Mouse (Mus musculus) G1E (cell line): ENCODE measurements around the gene Wnt11. TPM values are rescaled to one million over a fixed set of nuclear protein-coding genes. Genes with fewer than 3 reads are reported as not detected.

Experiments used
- ATAC-seq: 2 replicates; pipeline ENCODE4 v1.8.0; 2016; ENCODE audit warnings: mild to moderate bottlenecking; ENCODE audit not compliant: insufficient number of reproducible peaks, poor library complexity, low FRiP score, severe bottlenecking; ENCODE audit errors: extremely low read depth
- DNase-seq: peaks from one replicate; pipeline ENCODE4 v3.0.0; 2012; ENCODE audit warnings: low spot score
- H3K27me3 ChIP-seq: 2 replicates; pipeline ENCODE4 v1.6.1; 2012; ENCODE audit warnings: mild to moderate bottlenecking, low read length, inconsistent platforms; ENCODE audit not compliant: insufficient read depth
- H3K36me3 ChIP-seq: replicated peaks from 2 replicates; pipeline ENCODE3; 2012; ENCODE audit warnings: mild to moderate bottlenecking, inconsistent platforms
- H3K4me1 ChIP-seq: 2 replicates; pipeline ENCODE4 v1.6.1; 2012; ENCODE audit warnings: low read depth, low read length, inconsistent platforms, mixed read lengths; ENCODE audit not compliant: insufficient read depth
- H3K4me3 ChIP-seq: 2 replicates; pipeline ENCODE4 v1.5.1; 2012; ENCODE audit warnings: low read depth, mild to moderate bottlenecking, inconsistent platforms, low read length, moderate library complexity, mixed read lengths
- H3K9me3 ChIP-seq: replicated peaks from 2 replicates; pipeline ENCODE4 v1.6.1; 2012; ENCODE audit warnings: inconsistent platforms
- CTCF ChIP-seq: IDR thresholded peaks from 2 replicates; pipeline ENCODE4 v1.5.1; 2012; ENCODE audit warnings: low read depth, low read length, inconsistent platforms, mixed read lengths
- GATA1 ChIP-seq: IDR thresholded peaks from 2 replicates; pipeline ENCODE4 v1.6.1; 2012; ENCODE audit warnings: borderline replicate concordance, low read length, inconsistent platforms, mixed read lengths
- GATA2 ChIP-seq: IDR thresholded peaks from 2 replicates; pipeline ENCODE4 v1.6.1; 2012; ENCODE audit warnings: low read depth, low read length, inconsistent platforms, borderline replicate concordance
- POLR2AphosphoS5 ChIP-seq: IDR thresholded peaks from 2 replicates; pipeline ENCODE4 v1.6.1; 2012; ENCODE audit warnings: low read depth, low read length, inconsistent platforms; ENCODE audit not compliant: insufficient replicate concordance
- TAL1 ChIP-seq: conservative IDR thresholded peaks from 2 replicates; pipeline ENCODE4 v1.6.1; 2012; ENCODE audit warnings: low read depth, low read length, inconsistent platforms, mixed read lengths
- polyA plus RNA-seq: library from polyadenylated mRNA; stranded (reverse); fragments of >175 nt; gene quantifications from 2 replicates; pipeline ENCODE4 v1.2.3, GENCODE M21; 2012
- total RNA-seq, 2 experiments: library from RNA; stranded (forward) in 1 of 2; stranded (reverse) in 1 of 2; fragments of 200-1000 nt in 1 of 2; fragments of >200 nt in 1 of 2; fragmentation: Nextera tagmentation in 1 of 2; gene quantifications; 2 replicates each; pipeline ENCODE4 v1.2.3; 2014 to 2017

The Wnt11 gene
- total and polyA plus RNA-seq, 3 experiments = not detected

GRCm38 (mm10) chr7:98794444-98794843 is 40.5 kb upstream of the Wnt11 start:
- ATAC-seq (no peak), DNase-seq (no peak)
- Histone ChIP-seq H3K9me3 (no peaks in the 10 kb centered on the region), H3K4me1 (no peaks in the 10 kb centered on the region), H3K27me3 (peaks cover 21% of the 10 kb centered on the region; the same call in 1 of the 2 replicates), H3K4me3 (no peak overlapping the region), H3K36me3 (no peaks in the 10 kb centered on the region)
- TF ChIP-seq POLR2AphosphoS5 = no peak

- no peaks in the 10 kb centered on the region for H3K9me3 ChIP-seq
- no peak for DNase-seq
- ATAC-seq = no peak
Measured at GRCm38 (mm10) chr7:98795637-98796036, 39.3 kb upstream of the Wnt11 start.

GRCm38 (mm10) chr7:98797347-98798133 is 37.4 kb upstream of the Wnt11 start:
- Histone ChIP-seq H3K4me3 (no peak overlapping the region), H3K27me3 (peaks cover 15% of the 10 kb centered on the region; the same call in 1 of the 2 replicates), H3K4me1 (no peaks in the 10 kb centered on the region), H3K36me3 (no peaks in the 10 kb centered on the region), H3K9me3 (no peaks in the 10 kb centered on the region)
- DNase-seq (no peak), ATAC-seq (no peak)
- TF ChIP-seq POLR2AphosphoS5 = no peak
- no peak for TF ChIP-seq CTCF
- no peak for TF ChIP-seq GATA2
- TF ChIP-seq TAL1 = no peak
- TF ChIP-seq GATA1 = no peak

More at GRCm38 (mm10) chr7:98795637-98796036, 39.3 kb upstream of the Wnt11 start:
- no peak overlapping the region for H3K4me3 ChIP-seq
- H3K4me1 ChIP-seq = no peaks in the 10 kb centered on the region
- TF ChIP-seq GATA2 = no peak
- TF ChIP-seq CTCF = no peak
- TF ChIP-seq POLR2AphosphoS5 = no peak
- no peak for TF ChIP-seq GATA1
- no peaks in the 10 kb centered on the region for H3K36me3 ChIP-seq
- peaks cover 18% of the 10 kb centered on the region; the same call in 1 of the 2 replicates for H3K27me3 ChIP-seq

DNA sequence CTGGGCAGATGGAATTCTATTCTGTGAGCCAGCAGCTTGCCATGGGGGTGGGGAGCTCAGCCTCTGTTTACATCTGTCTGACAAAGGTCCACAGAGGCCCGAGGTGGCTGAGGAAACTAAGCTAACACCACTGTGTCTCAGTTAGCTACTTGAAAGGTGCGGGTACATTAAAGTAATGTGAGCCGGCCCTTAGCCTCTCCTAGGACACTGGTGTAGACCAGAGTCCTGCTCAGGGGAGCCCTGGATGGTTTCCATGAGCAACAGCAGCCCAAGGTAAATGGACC is 36.8 kb upstream of the Wnt11 start:
- TF ChIP-seq GATA1 = no peak
- no peak for TF ChIP-seq GATA2
- Histone ChIP-seq H3K9me3 (no peaks in the 10 kb centered on the region), H3K27me3 (peaks cover 15% of the 10 kb centered on the region; the same call in 1 of the 2 replicates), H3K4me3 (no peak overlapping the region), H3K4me1 (no peaks in the 10 kb centered on the region), H3K36me3 (no peaks in the 10 kb centered on the region)
- DNase-seq = no peak
- ATAC-seq = no peak

- Histone ChIP-seq H3K4me1 (no peaks in the 10 kb centered on the region), H3K9me3 (no peaks in the 10 kb centered on the region), H3K27me3 (peaks cover 16% of the 10 kb centered on the region), H3K4me3 (no peak overlapping the region), H3K36me3 (no peaks in the 10 kb centered on the region)
- no peak for ATAC-seq
- TF ChIP-seq GATA2 (no peak), GATA1 (no peak), POLR2AphosphoS5 (no peak), TAL1 (no peak), CTCF (no peak)
- DNase-seq = no peak
Measured at GRCm38 (mm10) chr7:98800435-98800834, 34.5 kb upstream of the Wnt11 start.

DNA sequence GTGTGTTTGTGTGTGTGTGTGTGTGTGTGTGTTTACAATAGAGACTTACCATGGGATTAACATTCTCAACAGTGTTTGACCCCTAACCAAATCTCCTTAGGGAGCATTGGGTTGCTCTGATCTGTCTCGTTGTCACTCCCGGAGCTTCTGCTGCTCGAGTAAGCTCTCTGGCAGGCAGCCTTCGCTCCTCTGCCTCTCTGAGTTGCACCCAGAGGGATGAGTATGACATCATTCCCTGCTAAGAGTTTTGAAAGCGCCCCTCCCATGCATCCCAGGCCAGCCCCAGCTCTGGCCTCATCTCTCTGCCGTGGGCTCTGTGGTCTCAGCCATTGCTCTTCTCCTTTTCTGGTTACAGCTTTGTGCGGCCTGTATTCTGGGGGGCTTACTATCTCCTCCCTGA is 33.8 kb upstream of the Wnt11 start:
- Histone ChIP-seq H3K4me3 (no peak overlapping the region), H3K4me1 (no peaks in the 10 kb centered on the region), H3K36me3 (no peaks in the 10 kb centered on the region), H3K9me3 (no peaks in the 10 kb centered on the region), H3K27me3 (peaks cover 16% of the 10 kb centered on the region)
- DNase-seq (no peak), ATAC-seq (no peak)
- TF ChIP-seq GATA1 (no peak), GATA2 (no peak), CTCF (no peak), TAL1 (no peak), POLR2AphosphoS5 (no peak)

GRCm38 (mm10) chr7:98803181-98803580 is 31.7 kb upstream of the Wnt11 start:
- H3K27me3 ChIP-seq = peaks cover 13% of the 10 kb centered on the region
- TF ChIP-seq TAL1 (no peak), GATA2 (no peak)

More at GRCm38 (mm10) chr7:98803181-98803580, 31.7 kb upstream of the Wnt11 start:
- H3K36me3 ChIP-seq = no peaks in the 10 kb centered on the region
- H3K4me1 ChIP-seq = no peaks in the 10 kb centered on the region
- no peak for DNase-seq
- no peak for ATAC-seq
- H3K4me3 ChIP-seq = no peak overlapping the region
- H3K9me3 ChIP-seq = no peaks in the 10 kb centered on the region
